Mouse (Mus musculus) erythroblast, embryonic 14.5 days (primary cell): ENCODE data around the gene Ptpn3.

Experiments used
- GATA1 ChIP-seq: IDR thresholded peaks from 2 replicates; pipeline ENCODE4 v1.6.1; 2012; ENCODE audit warnings: low read length, inconsistent platforms, mixed read lengths
- TAL1 ChIP-seq: IDR thresholded peaks from 3 replicates; pipeline ENCODE4 v1.6.1; 2012; ENCODE audit warnings: low read length, inconsistent platforms, mixed read lengths

- TF ChIP-seq GATA1, result no peak
- no peak for TF ChIP-seq TAL1
Observed at GRCm38 (mm10) chr4:57239112-57239511, 62.5 kb downstream of the Ptpn3 start.
